Mouse (Mus musculus) hematopoietic stem cell, adult 5-6 weeks (primary cell): ENCODE results near the gene Zfp719. TPM values are rescaled to one million over a fixed set of nuclear protein-coding genes. Genes with fewer than 3 reads are reported as not detected.

Experiments
- total RNA-seq: library from RNA; stranded (forward); fragments of 172-1452, 232-1000 nt; gene quantifications from 2 replicates; pipeline ENCODE4 v1.2.3, GENCODE M21; 2017

Gene Zfp719
- total RNA-seq, 1 experiment from 2014 or later, result 15.6 TPM

Other genes with a start within 250 kb of the Zfp719 start
- 5.0 and 7.6 TPM in 2 replicates for gene Siglecf, start 228.3 kb upstream of the Zfp719 start, total RNA-seq
- 3.0 and 6.3 TPM in 2 replicates for gene Siglecg, start 171.4 kb upstream of the Zfp719 start, total RNA-seq
- not detected in 2 replicates for gene Lim2, start 151.9 kb upstream of the Zfp719 start, total RNA-seq
- gene Nkg7, start 142.5 kb upstream of the Zfp719 start, total RNA-seq, result 94.2 and 115 TPM in 2 replicates
- not detected in 2 replicates for gene Cldnd2, start 138.8 kb upstream of the Zfp719 start, total RNA-seq
- gene Etfb, start 135.5 kb upstream of the Zfp719 start, total RNA-seq, result 316 and 319 TPM in 2 replicates
- gene Gm45233, start 135.5 kb upstream of the Zfp719 start, total RNA-seq, result 2.5 TPM in 1 of 2 replicates, not detected in the other
- gene Vsig10l, start 116.5 kb upstream of the Zfp719 start, total RNA-seq, result 5.0 and 5.1 TPM in 2 replicates
- gene Iglon5, start 89.5 kb upstream of the Zfp719 start, total RNA-seq, result not detected in 2 replicates
- not detected in 2 replicates for gene 4931406B18Rik, start 73.7 kb upstream of the Zfp719 start, total RNA-seq
- gene Cd33, start 35.2 kb upstream of the Zfp719 start, total RNA-seq, result 26.9 and 29.0 TPM in 2 replicates
- 6.1 and 6.6 TPM in 2 replicates for gene Zfp658, start 17.4 kb upstream of the Zfp719 start, total RNA-seq
- not detected in 2 replicates for gene Zfp819, start 27.6 kb downstream of the Zfp719 start, total RNA-seq
- not detected in 2 replicates for gene Ceacam18, start 55.1 kb downstream of the Zfp719 start, total RNA-seq
- gene Siglece, start 80.6 kb downstream of the Zfp719 start, total RNA-seq, result 1.7 and 4.1 TPM in 2 replicates
- gene Ctu1, start 92.4 kb downstream of the Zfp719 start, total RNA-seq, result 6.3 and 9.8 TPM in 2 replicates
- not detected in 2 replicates for gene Klk14, start 110.8 kb downstream of the Zfp719 start, total RNA-seq
- gene Klk13, start 133.0 kb downstream of the Zfp719 start, total RNA-seq, result not detected in 2 replicates
- gene Klk12, start 189.3 kb downstream of the Zfp719 start, total RNA-seq, result not detected in 2 replicates
- not detected in 2 replicates for gene Klk11, start 195.0 kb downstream of the Zfp719 start, total RNA-seq
- not detected in 2 replicates for gene Klk10, start 201.4 kb downstream of the Zfp719 start, total RNA-seq
- gene Klk9, start 212.3 kb downstream of the Zfp719 start, total RNA-seq, result not detected in 2 replicates
- gene Klk8, start 218.0 kb downstream of the Zfp719 start, total RNA-seq, result 45.1 and 49.5 TPM in 2 replicates
- 0.10 TPM in 1 of 2 replicates, not detected in the other for gene Klk7, start 231.7 kb downstream of the Zfp719 start, total RNA-seq
- gene Klk6, start 244.9 kb downstream of the Zfp719 start, total RNA-seq, result not detected in 2 replicates